Mouse (Mus musculus) adrenal gland, adult 18-20 months (tissue): Measurements from ENCODE around the gene Lgi2. TPM values are rescaled to one million over a fixed set of nuclear protein-coding genes. Genes with fewer than 3 reads are reported as not detected.
A peak's percentile ranks its signal among the peaks of the same experiment; 100 is the strongest.

Experiments used
- DNase-seq, 2 experiments: peaks; one replicate each; pipeline ENCODE4 v3.0.0; 2021 to 2022; ENCODE audit warnings: low spot score in 2 of 2
- long read RNA-seq, 2 experiments: library from polyadenylated mRNA; stranded (forward); transcript quantifications; one replicate each; pipeline ENCODE4 v2.0.0; 2021
- total RNA-seq, 2 experiments: library from RNA; stranded (reverse); gene quantifications; 1 replicate in 1 of 2; 2 replicates in 1 of 2; pipeline ENCODE4 v1.2.3; 2021

The Lgi2 gene
- 1 to 10 TPM in 1 of 2 experiments, under 1 TPM in 1; 0.46 to 2.2 TPM for total RNA-seq
- long read RNA-seq, experiment 1 = 0 reads
- long read RNA-seq, experiment 2 = 0 reads

- no peak for DNase-seq
Observed at GRCm38 (mm10) chr5:52565813-52566531, at the start of gene Lgi2. Gene Lgi2, minus strand, starts transcription at chr5:52566462.

- no peak for DNase-seq
Observed at GRCm38 (mm10) chr5:52615421-52615820, 49.2 kb upstream of the Lgi2 start.

- no peak for DNase-seq
Observed at GRCm38 (mm10) chr5:52614686-52615085, 48.4 kb upstream of the Lgi2 start.

- DNase-seq = no peak
Observed at GRCm38 (mm10) chr5:52612776-52613175, 46.5 kb upstream of the Lgi2 start.

GRCm38 (mm10) chr5:52611315-52611895 is 45.1 kb upstream of the Lgi2 start:
- peak in 1 of 2 experiments; percentile 3 for DNase-seq

- no peak for DNase-seq
Observed at GRCm38 (mm10) chr5:52610306-52610705, 44.0 kb upstream of the Lgi2 start.

- DNase-seq = peak in 1 of 2 experiments; percentile 7
Observed at GRCm38 (mm10) chr5:52609672-52610071, 43.4 kb upstream of the Lgi2 start.

- DNase-seq = no peak
Observed at GRCm38 (mm10) chr5:52604582-52605041, 38.4 kb upstream of the Lgi2 start.

GRCm38 (mm10) chr5:52590612-52591011 is 24.4 kb upstream of the Lgi2 start:
- DNase-seq = no peak

GRCm38 (mm10) chr5:52588650-52589049 is 22.4 kb upstream of the Lgi2 start:
- no peak for DNase-seq

GRCm38 (mm10) chr5:52587291-52587733 is 21.1 kb upstream of the Lgi2 start:
- DNase-seq = no peak

GRCm38 (mm10) chr5:52572572-52572971 is 6.3 kb upstream of the Lgi2 start:
- DNase-seq = no peak

GRCm38 (mm10) chr5:52570746-52571145 is 4.5 kb upstream of the Lgi2 start:
- no peak for DNase-seq

GRCm38 (mm10) chr5:52565214-52565812 is 949 bp downstream of the Lgi2 start:
- DNase-seq = no peak

GRCm38 (mm10) chr5:52564351-52564750 is 1.9 kb downstream of the Lgi2 start:
- DNase-seq = no peak

GRCm38 (mm10) chr5:52560240-52560639 is 6.0 kb downstream of the Lgi2 start:
- DNase-seq = no peak

- DNase-seq = no peak
Observed at GRCm38 (mm10) chr5:52555526-52555925, 10.7 kb downstream of the Lgi2 start.

- DNase-seq = no peak
Observed at GRCm38 (mm10) chr5:52551318-52551632, 15.0 kb downstream of the Lgi2 start.

- no peak for DNase-seq
Observed at GRCm38 (mm10) chr5:52550613-52551317, 15.5 kb downstream of the Lgi2 start.

GRCm38 (mm10) chr5:52546950-52547349 is 19.3 kb downstream of the Lgi2 start:
- peak in 1 of 2 experiments; percentile 28 for DNase-seq

- DNase-seq = no peak
Observed at GRCm38 (mm10) chr5:52543770-52544169, 22.5 kb downstream of the Lgi2 start.

- no peak for DNase-seq
Observed at GRCm38 (mm10) chr5:52540186-52540585, 26.1 kb downstream of the Lgi2 start.
